Mouse (Mus musculus) ES-E14 (cell line): ENCODE data around the gene Ensa.
A peak's percentile ranks its signal among the peaks of the same experiment; 100 is the strongest.

ENCODE experiments used
- CHD2 ChIP-seq: IDR thresholded peaks from 2 replicates; pipeline ENCODE4 v1.6.1; 2014; ENCODE audit warnings: mild to moderate bottlenecking, low read depth, low read length, inconsistent platforms
- HCFC1 ChIP-seq: IDR thresholded peaks from 2 replicates; pipeline ENCODE4 v1.6.1; 2012; ENCODE audit warnings: low read length, inconsistent platforms, borderline replicate concordance; ENCODE audit not compliant: insufficient read depth
- MAFK ChIP-seq: IDR thresholded peaks from 2 replicates; pipeline ENCODE4 v1.6.1; 2014; ENCODE audit warnings: mild to moderate bottlenecking, low read depth, low read length, inconsistent platforms; ENCODE audit not compliant: insufficient read depth
- ZC3H11A ChIP-seq: IDR thresholded peaks from 2 replicates; pipeline ENCODE4 v1.6.1; 2012; ENCODE audit warnings: low read depth, mild to moderate bottlenecking, inconsistent platforms, low read length, borderline replicate concordance

DNA sequence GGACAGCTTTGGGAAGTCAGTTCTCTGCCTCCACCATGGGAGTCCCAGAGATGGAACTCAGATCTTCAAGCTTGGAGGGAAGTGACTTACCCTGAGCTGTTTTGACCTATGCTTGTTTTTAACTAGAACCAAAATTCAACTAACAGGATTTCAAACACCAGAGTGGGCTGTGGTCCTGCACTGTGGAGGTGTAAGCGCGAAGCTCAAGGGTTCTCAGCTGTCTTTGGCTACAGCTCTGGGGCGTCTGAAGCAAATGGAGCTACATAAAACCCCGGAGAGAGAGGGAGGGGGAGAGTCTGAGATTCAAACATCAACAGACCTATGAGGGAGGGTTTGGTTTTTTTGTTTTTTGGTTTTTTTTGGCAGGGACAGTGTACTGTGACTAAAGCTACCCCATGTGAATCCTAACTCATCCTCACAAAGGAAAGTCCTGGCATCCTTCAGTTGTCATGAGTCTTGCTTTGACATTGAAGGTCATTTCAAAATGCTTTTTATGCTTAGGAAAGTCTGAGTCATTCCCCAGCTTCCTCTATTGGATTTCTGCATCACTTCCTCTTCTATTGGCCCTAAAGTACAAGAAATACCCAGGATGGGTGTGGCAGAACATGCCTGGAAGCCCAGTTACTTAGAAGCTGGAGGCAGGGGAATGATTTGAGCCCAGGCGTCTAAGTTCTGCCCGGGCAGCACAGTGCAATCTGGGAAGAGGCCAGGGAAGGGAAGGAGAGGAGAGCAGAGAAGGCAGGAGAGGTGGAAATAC, 25.7 kb downstream of the Ensa start:
- TF ChIP-seq CHD2: no peak
- no peak for TF ChIP-seq ZC3H11A
- no peak for TF ChIP-seq HCFC1
- TF ChIP-seq MAFK: peak; percentile 76
